Mouse (Mus musculus) skeletal muscle tissue, adult 2 months (tissue): ENCODE measurements around the gene Mical1.

Experiments
- DNase-seq: peaks from one replicate; pipeline ENCODE4 v3.0.0-alpha.2; 2012; ENCODE audit warnings: low read depth, low spot score

The Mical1 gene

DNA sequence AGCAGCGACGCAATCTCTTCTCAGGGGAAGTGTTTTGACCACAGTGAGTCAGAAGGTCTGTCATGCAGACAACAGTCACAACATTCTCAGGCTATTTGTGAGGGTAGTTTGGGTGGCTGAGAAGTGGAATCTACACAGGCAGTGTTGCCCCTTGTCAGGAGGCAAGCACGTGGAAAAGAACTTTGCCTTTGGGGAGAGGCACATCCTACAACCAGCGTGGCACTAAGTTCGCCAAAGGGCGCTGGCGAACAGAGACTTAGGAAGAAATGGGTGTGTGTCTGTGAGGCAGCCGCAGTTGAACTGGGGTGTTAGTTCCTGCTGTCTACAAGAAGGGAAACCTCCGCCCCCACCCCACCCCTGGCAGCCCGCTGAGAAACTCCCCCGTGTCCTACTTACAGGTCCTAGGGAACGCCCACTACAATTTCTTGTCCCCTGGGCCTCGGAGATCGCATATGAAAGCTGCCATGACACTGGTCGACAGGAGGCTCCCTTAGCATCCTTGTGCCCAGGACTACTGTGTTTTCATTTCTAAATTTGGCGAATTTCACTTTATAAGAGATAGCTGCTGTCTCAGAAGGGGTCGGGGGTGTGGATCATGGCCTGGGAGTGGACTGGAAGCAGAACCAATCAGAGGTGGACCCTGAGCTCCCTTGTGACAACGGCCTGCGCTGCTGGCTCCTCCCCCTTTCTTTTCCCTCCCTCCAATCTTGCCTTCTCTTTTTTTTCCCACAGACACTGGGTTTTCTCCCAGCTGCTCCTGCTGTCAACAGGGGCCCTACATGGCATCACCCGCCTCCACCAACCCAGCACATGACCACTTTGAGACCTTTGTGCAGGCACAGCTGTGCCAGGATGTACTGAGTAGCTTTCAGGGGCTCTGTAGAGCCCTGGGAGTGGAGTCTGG, 1.4 kb downstream of the Mical1 start:
- DNase-seq: peak; percentile 82

DNA sequence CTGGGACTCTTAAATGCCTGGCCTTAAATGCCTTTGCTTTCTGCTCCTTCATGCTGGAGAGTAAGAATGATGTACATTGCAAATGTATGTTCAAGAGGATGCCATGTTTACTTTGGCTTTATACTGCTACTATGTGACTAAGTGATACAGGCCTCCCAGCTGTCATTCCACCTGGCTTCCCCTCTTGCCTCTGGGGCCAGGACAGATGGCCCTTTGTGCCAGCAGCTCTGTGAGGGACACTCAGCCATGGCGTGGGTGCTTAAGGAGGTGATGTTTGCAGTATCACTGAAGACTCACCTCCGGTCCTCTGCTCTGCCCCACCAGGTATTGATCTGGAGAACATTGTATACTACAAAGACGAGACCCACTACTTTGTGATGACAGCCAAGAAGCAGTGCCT, 3.8 kb downstream of the Mical1 start:
- DNase-seq: no peak

DNA sequence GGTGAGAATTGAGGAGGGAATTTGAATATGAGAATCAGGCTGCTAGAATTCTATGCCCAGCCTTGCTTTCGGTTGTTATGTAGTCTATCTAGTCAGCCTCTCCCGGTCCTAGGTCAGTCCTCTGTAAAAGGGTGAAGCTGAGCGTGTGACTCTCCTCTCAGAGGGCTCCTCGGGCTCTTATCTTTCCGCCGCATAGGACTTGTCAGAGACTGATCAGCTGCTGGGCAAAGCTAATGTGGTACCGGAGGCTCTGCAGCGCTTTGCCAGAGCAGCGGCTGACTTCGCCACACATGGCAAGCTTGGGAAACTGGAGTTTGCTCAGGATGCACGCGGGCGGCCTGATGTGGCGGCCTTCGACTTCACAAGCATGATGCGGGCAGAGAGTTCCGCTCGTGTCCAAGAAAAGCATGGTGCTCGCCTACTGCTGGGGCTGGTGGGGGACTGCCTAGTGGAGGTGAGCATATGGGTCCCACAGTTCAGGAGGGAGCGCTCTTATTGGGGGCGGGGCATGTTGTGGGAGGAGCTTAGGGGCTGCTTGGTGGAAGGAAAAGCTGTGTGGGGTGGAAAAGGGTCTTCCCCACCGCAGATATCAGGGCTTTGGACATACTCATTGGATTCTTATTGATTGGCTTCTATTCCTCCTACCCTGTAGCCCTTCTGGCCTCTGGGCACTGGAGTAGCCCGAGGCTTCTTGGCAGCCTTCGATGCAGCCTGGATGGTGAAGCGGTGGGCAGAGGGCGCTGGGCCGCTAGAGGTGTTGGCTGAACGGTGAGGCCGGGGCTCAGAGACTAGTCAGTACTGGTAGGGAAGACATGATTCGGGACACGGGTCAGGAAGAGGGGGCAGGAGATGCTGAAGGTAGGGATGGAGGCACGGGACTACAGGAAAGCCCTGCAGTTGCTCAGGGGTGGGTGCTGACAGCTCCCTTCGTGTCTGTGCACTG, 5.1 kb downstream of the Mical1 start:
- DNase-seq: no peak

DNA sequence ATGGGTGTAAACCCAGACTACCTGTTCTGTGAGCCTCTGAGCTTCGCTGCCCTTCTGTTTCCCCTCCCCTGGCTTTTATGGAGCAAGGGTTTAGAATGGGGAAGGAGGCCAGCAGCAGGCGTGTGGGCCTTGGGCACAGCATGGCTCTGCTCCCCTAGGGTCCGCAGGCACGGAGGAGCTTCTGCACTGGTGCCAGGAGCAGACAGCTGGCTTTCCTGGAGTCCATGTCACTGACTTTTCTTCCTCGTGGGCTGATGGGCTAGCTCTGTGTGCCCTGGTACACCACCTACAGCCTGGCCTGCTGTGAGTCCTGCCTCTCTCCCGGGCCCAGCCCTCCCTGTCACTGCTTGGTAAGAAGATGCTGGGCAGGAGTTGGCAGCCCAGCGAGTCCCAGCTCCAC, 6.3 kb downstream of the Mical1 start:
- DNase-seq: no peak

DNA sequence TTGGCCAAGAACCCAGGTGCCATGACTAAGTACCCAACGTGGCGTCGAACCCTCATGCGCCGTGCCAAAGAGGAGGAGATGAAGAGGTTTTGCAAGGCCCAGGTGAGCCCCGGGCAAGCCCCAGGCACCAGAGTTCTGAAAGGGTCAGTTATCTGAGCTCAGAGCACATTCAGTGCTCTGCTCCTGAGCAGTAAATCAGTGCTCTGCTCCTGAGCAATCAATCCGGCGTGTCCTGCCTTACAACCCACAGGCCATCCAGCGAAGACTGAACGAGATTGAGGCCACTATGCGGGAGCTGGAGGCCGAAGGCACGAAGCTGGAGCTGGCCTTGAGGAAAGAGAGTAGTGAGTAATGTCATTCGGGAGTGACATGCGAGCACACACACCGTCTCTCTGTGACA, 9.7 kb downstream of the Mical1 start:
- DNase-seq: no peak

DNA sequence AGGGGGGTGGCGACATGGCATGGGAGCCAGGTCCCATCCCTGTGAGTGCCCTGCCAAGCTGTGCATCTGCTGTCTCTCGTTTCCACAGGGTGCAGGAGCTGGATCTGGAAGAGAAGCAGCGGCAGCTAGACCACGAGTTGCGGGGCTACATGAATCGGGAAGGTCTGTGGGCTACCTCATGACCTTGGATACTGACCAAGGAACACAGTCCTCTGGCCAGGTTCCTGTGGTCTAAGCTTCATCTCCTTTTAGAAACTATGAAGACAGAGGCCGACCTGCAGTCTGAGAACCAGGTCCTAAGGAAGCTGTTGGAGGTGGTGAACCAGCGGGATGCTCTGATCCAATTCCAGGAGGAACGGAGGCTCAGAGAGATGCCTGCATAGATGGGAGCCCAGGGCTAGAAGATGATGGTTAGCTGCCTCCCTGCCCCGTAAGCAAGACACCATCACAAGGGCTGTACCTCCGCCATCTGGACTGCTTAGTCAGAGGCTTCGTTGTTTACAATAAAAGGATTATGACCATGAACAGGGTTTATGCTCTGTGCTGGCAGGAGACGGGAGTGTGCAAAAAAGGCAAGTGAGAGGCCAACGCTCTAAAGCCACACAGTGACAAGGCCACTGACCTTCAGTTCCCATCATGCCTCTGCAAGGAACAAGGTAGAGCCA, 10.5 kb downstream of the Mical1 start:
- DNase-seq: no peak

DNA sequence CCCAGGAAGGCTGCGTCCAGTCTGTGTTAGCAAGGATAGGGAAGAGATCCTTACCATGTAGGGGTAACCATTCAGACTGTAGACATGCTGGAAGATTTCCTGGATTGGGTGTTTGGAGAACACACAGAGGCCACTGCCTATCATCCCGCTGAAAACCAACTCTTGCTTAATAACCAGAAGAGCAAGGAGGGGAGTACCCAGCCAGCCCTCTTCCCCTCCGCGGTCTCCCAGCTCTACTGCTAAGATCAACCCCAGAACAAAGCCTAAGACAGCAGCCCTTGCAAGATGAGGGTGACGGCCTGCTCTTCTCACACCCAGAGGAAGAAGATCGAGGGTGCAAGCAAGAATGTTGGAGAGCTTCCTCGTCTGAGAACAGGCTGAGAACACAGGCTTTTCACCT, 12.8 kb downstream of the Mical1 start:
- no peak for DNase-seq

DNA sequence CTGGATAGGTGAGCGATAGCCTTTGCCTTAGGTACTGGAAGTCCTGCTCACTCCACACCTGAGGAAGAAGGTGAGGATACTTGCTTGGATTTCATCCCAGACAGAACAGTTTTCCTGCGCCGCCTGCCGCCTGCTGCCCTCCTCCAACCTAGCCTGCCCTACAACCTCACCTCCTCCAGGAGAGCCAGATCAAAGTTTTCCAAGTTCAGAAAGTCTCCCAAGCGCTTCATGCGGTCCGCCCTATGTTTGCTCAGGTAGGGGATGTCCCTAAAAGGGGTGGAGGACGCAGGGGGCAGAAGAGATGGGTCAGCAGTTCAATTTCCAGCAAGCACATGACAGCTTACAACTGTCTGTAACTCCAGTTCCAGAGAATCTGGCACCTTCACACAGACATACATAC, 13.2 kb downstream of the Mical1 start:
- no peak for DNase-seq

DNA sequence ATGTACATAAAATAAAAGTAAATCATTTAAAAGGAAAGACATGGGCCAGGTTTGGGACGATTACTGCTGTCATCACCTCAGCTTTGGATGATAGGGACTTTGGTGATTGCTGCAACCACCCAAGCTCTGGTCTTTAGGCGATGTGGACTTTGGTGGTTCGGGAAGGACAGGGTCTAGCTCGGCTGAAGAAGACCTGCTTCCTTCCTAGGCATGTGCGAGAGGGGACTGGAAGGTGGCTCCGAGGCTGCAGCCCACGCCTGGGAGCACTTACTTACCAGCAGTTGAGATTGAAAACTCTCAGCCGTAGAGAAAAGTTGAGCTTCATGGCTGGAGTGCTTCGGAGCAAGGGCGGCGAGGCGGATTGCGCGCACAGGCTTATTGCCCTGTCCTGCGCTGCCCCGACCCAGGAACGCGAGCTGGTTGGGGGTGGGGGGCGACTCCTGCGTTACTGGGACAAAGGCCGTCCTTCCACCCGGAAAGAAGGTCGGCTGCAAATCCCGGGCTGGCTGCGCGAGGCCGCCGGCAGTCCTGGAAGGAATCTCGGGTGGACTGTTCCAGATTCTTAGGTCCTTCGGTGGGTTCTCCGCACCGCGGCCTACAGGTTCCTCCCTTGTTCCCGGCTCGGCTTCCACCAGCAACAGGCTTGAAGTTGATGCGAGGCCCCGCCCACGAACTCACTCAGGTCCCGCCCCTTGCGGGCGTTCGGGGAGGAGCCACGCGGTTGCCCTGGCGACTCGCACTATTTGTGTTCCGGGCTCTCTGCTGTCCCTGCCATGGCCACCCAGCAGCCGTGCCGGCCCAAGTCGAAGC, 13.8 kb downstream of the Mical1 start, which contains the start of the genes Smpd2 and Ppil6:
TSS of gene Smpd2 (minus strand) at position 662 of the 810 bp plus-strand sequence.
TSS of gene Ppil6 (plus strand) at position 732 of the 810 bp plus-strand sequence.
- peak; percentile 82 for DNase-seq

DNA sequence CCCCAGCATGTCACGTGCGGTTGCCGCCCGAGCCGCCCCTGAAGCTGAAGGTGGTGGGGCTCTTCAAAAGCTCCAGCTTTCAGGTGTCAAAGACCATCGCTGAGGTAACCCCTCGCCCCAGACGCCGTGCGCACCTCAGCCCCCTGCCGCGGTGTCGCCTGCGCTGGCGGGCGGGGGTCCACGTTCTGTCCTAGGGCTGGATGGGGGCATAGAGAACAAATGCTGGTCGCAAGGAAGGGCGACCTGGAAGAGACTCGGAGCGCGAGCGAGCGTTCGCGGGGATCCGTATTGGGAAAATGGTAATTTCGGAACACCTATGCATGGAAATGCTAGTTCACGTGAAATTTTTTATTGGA, 14.4 kb downstream of the Mical1 start:
- DNase-seq: no peak

DNA sequence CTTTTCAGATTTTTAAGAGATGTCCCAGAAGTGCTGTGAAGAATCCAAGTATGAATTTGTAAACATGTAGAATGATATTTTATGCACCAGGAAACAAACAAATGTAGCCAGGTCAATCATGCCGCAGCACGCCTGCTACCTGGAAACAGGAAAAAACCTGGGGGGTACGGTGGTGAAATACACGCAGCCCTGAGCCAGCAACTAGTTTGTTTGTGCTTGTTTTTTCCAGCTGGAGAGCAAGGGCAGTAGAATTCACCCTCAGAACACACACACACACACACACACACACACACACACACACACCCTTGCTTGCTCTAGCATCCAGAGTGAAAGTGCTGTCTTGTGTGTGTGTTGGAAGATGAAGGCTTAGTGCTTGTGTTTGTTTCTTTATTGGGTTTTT, 15.0 kb downstream of the Mical1 start:
- DNase-seq: no peak

DNA sequence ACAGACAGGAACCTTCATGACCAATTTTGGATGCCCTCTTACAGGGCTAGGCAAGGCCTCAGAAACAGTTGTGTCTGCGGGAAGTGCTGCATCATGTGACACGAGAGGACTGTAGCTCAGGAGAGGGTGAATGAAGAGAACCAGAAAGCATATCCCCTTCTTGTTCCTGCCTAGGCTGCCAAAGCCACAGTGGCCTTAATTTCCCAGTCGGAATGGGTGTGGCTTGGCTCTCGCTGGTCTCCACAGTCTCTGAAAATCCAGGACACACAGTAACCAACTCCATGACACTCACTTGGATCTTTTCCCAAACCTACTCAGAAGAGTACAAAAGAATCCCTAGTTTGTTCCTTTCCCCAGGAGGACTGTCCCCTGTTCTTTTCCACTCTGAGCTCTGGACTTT, 24.8 kb downstream of the Mical1 start:
- DNase-seq: peak; percentile 84

DNA sequence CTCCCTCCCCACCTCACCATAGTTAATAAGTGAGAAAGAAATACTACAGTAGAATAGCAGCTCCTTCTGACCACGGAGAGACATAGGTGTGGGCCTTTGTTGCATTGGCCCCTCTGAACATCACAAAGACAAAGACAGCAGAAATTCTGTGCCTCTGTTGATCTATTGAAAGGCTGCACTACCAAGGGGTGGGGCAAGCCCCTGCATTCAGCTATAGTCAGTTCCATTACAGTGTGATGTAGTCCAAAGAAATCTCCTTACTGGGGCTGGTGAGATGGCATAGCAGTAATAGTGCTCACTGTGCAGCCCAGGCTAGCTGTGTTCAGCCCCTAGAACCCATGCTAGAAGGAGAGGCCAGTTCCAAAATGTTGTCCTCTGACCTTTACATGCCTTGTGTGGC, 28.9 kb downstream of the Mical1 start:
- no peak for DNase-seq

DNA sequence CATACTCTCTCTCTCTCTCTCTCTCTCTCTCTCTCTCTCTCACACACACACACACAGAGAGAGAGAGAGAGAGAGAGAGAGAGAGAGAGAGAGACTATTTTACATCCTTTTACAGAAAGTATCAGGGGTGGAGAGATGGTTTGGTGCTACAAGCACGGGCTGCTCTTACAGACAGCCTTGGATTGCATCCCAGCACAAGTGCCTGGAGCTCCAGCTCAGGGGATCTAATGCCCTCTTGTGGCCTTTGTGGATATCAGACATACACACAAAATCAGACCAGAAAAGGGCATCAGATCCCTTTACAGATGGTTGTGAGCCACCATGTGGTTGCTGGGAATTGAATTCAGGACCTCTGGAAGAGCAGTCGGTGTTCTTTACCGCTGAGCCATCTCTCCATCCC, 29.3 kb downstream of the Mical1 start:
- peak; percentile 78 for DNase-seq

DNA sequence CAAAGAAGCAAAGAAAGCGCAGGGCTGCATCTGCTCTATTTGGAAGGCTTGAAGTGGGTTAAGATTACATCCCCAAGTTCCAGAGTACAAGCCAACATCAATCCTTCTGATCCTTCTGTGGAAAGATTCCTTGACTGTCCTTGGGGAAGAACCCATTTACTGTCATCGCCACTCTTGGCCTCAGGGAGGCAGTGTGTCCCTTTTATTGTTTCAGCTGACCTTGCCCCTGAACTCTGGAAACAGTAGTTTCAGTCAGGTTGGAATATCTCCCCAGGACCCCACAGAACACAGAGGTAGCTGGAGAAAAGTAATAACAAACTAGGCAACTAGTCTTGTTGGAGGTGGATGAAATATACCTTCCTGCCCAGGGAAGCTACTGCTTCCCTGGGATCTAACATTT, 33.0 kb downstream of the Mical1 start:
- DNase-seq: no peak

DNA sequence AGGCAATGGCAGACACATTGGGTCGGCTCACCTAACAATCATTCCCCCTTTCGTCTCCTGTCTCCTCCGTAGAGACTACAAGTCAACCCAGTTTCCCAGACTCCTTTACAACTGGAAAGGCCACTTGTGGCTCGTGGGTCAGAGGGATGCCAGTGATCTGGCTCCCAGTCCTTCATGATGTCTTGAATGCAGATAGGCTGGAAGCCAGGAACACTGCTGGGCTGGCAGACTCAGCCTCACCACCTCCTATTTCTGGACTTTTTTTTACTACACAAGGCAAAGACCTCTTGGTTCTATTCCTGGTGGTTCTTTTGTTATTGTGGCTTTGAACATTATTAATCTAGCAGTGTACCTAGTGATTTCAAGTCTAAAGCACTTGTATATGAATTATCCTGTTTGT, 38.2 kb downstream of the Mical1 start:
- no peak for DNase-seq

DNA sequence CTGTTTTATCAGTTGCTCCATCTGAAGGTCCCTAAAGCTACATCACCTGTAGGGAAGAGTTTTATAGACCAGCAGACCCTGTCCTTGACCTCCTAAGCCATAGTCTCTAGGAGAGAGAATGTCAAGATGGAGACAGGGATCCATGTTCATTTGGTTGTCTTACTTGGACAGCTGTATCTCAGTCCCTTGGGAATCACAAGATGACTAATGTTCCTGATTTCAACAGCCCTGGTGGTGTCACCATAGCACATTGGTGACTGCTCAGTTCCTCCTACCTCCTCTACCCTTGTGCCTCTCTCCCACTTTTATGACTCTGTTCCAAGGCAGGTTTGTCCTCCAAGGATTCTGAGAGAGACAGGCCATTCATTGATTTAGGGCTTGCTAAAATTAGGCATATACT, 38.8 kb downstream of the Mical1 start:
- no peak for DNase-seq

DNA sequence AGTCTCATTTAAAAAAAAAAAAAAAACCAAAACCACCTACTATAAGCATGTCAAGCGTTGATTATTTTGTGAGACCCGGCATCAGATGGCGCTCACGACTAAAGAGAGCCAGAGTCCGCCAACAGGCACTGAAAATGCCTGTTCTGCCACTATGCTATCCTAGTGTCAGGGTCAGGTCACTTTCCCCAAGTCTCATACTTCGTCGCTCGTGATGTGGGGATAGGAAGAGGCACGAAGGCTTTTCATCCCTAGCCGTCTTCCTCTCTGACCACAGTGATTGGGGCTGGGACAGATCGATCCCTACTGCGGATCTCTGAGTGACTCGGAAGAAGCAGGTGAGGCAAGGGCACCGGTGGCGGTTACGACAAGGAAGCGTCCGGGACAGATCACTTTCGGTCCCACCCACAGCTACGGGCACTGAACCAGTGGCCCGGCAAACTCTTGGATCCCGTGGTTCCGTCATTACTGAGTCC, 42.4 kb downstream of the Mical1 start:
- peak; percentile 72 for DNase-seq

DNA sequence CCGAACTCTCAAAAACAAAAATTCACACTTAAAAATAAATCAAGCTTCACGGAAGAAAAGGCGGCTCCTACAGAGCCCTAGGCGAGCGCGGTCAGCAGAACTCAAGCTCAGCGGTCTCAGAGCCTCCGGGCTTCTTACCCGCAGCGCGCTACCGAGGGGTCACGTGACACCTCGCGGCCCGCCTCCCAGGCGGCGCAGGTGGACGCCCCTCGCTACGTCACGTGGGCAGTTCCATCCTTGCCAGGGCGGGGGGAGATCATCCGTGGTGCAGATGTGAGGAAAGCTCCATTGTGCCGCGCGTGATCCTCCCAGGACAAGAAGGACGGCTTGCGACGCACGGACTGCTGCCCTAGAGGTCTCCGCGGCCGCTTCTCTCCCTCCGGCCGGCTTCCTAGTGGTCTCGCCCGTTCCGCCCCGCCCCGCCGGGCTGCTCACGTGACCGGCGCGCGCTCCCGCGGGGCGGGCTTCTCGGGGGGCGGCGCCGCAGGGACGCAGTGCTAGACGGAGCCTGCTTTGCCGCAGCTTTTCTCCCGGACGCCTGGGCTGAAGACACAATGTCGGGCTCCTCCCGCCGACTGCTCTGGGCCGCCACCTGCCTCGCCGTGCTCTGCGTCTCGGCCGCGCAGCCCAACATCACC, 43.0 kb downstream of the Mical1 start, which contains the start of gene Cd164:
TSS of gene Cd164 (plus strand) at position 434 of the 638 bp plus-strand sequence.
- peak; percentile 96 for DNase-seq
